Mouse (Mus musculus): Measurements from ENCODE around the gene Ier5.

Ier5 gene

DNA sequence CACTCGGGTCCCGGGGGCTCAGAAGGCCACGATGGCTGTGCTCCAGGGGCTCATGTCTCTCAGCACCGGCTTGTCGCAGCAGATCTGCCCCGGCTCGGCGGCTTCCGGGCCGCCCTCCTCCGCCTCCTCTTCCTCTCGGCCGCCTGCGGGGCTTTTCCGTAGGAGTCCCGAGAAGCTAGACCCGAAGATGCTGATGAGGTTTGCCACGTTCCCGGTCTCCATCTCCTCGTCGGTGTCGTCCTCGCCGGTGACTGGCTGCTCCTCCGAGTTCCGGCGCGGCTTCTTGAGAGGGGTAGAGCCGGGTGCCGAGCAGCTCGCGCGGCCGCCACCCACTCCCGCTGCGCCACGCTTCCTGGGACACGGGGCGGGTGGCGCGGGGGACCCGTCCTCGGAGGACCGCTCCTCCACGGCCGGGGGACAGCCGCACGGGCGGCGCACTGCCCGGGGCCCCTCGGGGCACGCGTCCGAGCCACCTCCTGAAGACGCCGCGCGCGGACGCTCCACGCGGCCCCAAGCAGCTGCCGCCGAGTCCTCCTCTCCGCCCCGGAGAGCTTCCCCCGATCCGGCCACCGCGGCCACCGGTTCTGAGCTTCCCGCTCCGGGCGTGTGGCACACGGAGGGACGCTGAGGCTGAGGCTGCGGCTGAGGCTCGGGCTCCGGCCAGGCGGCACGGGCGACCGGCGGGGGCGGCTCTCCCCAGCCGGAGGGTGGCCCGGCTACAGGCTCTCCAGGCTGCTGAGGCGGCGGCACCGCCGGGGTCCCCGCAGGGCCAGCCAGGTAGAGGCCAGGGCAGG, 753 bp downstream of the Ier5 start:
- peak; percentile 47 for DNase-seq

DNA sequence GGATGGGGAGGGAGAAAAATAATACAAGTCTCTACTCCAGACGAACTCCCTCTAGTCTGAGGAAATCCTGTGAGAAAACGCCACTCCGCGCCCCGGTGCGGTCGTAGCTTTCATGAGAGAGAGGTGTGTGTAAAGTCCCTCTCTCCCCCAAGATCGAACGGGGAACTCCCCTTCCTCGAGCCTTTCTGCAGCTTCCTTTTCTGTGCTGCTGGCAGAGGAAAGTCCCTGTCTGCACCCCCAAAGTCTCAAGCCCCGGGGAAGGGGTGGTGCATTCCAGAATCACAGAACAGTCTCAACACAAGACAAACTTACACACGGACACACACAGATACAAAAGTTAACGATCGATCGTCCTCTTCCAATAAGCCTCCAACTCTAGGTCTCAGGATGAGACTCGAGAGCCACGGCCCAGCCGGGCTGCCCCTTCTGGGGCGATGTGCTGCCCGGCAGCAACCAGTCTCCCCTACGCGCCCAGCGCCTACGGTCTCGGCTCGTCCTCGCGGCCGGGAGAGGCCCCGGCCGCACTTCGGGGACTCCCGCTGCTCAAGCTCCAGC, 1.4 kb downstream of the Ier5 start:
- DNase-seq = no peak

DNA sequence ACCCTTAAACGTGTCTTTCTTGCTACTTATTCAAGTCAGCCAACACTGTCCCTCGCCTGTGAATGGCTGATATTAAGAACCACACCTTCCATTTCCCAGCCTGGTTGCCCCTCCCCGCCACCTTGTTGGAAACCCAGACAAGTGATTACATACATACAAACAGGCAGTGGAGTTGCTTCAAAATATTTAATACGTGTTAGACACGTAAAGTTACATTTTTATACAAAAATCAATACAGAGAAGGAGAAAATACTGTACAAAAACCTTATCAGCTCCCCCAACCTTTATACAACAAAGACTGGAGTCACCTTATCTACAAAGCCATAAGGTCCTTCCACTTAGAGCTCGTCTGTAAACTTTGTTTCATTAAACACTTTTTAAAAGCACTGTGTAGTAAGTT, 2.1 kb downstream of the Ier5 start:
- no peak for DNase-seq

DNA sequence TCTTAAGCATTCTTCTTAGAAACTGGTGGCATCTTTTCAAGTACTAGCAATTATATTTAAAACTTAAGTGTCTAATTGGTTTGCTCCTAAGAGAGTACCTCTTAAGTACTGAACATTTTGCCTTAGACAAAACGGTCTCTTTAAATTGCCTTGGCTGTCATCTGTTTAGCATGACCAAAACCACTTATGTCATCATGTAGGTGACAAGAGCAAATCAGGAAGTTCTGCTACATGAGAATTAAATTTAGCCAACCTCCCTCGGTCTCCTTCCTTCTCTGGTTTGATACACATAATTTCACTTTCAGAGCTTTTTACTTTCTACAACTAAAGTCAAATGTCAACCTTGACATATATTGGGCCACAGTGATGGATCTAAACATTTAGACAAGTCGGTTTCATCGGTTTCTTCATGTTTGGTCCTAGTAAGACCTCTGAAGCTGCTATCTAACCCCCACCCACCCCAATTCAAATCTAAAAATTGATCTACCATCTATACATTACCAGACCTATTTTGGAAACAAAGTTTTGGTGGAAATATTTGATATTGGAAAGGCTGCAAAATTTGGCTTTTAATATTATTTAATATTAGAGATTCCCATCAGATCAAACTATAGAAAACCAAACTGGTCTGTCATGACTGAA, 2.7 kb downstream of the Ier5 start:
- DNase-seq = no peak

DNA sequence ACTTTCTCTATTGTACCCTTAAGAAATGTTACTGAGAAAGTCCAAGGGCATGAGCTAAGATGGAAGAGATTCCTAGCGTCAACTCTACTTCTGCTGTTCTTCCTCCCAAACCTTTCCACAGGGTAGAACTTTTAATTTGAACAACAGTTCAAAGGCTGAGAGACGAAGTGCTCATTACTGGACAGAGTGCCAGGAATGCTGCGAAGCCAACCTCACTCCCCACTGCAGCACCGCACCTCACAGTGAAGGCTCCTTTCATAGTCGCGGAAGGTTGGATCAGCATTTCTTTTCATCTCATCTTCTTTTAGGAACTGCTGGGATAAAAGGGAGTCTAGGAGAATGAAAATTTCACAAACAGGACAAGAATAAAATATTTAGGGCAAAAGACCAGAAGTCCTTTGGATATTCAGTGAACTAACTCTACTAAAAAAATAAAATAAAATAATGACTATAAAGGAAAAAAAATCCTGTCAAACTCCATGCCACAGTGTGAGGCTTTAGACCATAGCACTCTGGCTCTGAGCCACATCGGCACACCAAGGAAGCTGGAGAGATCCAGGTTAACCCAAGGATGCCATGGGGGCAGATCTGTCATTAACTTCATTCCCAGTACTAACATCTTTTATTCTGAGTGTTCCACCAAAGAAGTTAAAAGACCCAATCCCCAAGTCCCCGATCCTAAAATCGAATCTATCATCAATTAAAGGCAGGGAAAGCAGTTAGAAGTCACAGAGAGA, 5.3 kb downstream of the Ier5 start:
- no peak for DNase-seq

DNA sequence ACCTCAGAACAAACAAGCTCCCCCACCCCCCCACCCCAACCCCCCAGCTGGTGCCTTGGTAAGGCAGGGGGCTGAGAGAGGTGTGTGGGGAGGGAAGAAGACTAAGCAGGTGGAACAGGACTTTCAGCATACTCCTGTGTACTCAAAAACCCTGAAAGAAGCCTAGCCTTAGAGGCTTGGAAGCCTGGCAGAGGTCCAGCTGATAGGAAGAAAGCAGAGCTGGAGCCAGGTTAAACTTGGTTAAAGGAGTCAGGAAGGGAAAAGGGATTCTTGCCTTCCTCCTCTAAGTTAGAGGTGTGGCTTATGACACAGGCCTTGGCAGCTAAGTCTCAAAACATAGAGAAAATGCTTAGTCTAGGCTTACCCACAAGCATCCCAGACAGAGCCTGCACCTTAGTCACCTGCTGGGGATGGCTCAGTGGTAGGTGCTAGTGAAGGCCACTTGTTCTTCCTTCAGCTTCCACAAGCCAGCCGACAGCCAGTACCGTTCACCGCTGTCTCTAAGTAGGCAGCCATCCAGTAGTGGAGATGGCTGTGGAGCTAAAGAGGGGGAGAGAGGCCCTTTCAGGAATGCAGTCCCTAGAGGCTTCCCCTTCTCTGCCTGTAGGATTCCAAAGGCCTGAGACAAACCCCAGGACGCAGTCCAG, 6.2 kb downstream of the Ier5 start:
- DNase-seq = peak; percentile 58

DNA sequence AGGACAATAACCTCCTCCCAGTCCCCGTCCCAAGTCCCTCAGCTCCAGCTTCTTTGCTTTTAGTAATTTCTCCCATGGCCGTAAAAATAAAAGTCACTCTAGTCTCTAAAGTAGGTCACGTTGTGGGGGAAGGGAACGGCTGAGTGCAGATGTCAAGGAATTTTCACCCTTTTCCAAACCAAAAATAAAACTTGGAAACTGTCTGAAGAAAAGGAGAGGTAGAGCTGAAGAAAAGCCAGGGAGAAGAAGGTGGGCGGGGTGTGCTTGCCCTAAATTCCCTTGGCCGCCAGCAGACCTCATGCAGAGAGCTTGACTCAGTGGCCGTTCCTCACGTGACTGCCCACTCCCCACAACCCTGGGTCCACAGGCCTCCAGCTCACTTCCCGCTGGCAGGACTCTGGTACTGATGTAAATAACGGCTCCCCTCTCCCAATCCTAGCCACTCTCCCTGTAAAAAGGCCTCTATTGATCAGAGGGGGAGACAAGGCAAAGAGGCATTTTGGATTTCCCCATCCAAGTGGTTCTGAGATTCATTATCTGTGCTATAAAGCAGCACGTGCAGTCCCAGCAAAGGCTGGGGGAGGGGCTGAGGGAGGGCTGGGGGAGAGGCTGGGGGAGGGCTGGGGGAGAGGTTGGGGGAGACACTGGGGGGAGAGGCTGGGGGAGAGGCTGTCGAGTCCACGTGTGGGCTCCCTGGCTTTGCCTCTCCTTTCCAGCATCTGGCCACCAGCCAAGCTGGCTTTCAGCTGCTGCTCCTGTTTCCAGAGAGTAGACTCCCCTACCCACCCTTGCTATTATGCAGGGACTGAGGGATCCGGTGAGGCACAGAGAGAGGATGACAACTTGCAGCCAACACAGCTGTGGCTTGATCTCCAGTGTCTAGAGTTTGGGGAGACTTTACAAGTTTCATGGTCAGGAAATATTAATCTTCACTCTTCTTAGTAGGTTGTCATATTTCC, 7.3 kb downstream of the Ier5 start:
- DNase-seq = peak; percentile 46

DNA sequence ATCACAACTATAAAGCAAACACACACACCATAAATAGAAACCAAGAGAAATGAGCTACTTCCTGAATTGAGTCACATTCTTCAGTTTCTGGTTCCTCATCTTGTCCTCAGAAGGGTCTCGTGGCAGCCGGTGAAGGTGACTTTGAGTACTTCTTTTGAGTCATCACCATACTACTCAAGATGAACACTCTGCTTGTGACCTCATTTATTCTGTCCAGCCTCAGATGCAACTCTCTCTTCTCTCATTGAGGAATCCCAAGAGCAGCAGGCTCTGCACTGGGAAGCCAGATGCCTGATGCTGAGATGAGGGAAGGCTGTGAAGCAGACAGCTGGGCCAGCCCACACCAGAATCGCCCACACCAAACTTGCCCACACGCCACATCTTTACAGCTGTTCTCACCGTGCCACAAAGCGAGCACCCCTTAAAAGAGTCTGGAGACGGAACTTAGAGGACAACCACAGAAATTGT, 8.0 kb downstream of the Ier5 start:
- DNase-seq = no peak

DNA sequence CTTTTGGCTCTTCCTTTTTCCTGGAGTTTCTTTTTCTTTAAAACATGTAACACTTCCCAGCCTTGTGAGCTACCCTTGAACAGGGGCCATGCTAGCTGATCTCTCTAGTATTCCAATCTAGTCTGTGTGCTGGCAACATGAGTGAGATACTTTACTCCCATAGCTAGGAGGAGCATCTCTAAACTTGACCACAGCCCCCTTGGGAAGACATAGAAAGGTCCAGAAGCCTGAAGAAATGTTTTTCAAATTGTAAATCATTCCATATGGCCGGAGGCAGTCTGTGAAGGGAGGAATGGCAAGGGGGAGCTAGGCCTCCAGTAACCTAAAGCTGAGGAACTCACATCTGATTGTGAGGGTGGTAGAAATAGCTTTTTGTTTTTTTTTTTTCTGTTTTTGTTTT, 8.7 kb downstream of the Ier5 start:
- no peak for DNase-seq

DNA sequence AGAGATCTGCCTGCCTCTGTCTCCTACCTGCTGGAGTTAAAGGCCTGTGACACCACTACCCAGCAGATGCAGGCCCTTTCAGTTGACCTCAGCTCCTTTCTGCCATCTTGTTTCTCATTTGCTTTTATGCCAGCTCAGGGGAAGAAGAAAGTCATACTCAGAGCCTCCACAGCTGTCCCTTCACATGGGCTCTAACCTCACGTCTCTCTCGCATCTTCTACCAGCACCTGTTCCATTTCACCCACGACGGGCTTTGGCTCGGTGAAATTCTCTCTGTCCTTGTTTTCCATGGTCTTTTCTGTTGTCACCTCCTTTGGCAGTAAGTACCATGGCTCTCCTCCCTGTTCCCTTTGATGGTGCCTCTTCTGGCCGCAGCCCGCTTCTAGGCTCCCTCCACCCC, 9.1 kb downstream of the Ier5 start:
- DNase-seq = no peak

DNA sequence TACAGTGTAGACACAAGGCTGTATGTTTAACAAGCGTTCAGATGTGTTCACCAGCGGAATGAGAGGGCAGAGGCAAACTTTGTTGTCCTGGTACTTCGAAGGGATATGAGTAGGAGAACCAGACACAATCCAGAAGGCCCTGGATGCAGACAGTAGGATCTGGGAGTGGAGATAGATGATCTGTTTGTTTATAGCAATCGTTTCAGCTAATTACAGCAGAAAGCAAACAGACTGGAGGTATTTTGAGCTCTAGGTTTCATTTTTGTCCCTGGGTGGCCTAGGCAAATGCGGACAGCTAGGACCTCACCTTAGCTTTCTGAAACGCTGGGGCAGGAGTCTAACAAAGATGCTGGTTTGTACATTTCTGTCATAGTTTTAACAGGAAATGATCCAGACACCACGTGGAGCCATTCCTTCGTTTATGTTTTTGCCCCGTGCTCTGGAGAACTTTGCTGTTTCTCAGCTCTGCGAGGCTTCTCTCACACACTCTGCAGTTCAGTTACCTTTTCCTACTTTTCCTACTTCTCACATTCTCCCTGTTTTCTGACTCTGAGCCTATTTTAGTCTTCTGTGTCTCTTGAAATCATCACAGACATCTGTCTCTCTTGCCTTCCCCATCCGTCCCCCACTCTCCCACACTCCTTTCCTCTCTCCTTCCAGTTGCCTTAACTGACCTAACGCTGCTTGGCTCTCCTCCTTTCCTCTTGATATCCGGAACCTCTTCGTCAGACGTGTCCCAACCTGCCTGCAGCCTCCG, 10.4 kb downstream of the Ier5 start:
- DNase-seq = no peak

DNA sequence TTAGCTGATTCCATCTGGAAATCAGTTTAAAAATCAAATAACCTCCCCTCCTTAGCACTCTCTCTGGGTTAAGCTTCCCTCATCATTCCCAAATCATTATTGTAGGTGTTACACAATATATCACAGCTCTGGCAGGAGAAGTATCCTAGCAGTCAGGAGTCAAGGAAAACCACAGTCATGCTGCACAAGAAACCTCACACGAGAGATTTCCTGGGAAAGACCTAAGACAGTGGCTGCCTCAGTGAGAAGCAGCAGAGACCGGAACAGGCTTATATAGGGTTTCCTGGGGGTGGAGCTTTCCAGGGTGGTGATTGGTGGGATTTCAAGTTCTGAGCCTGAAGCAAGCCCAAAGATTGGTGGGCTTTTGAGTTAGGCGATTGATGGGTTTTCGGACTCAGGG, 11.4 kb downstream of the Ier5 start:
- DNase-seq = no peak

DNA sequence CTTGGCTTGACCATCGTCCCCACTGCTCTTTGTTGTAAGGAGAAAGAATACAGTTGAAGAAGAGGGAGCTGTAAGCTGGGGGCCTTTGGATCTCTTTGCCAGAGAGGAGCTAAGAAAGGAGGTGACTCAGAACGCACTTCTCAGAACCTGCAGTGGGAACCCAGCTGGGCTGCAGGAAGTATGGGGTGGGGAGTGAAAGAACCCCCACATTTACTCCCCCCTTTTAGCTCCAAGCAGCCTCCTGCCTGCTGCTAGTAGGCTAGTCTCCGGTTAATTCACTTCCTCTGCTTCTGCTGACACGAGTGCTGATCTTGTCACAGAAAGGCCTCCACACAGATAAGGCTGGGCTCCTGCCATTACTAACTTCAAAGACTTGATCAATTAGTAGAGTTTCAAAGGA, 12.5 kb downstream of the Ier5 start:
- DNase-seq = no peak

DNA sequence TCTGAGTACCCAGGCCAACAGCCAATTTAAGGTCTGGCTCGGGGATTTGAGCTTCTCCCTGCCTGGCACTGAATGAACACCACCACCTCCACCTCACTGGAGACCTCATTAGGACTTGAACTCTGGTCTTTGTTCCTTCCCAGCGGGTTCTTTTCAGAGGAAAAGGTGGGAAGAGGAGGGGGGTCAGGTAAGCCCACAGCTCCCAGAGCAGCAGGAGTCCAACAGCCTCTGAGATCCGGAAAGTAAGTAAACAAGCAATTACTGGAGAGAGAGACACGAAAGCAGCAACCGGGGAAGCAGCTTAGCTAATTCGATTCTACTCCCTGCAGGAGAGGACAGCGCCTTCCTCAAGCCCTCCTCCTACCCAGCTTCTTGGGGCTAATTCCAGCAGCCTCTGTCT, 13.0 kb downstream of the Ier5 start:
- peak; percentile 61 for DNase-seq

DNA sequence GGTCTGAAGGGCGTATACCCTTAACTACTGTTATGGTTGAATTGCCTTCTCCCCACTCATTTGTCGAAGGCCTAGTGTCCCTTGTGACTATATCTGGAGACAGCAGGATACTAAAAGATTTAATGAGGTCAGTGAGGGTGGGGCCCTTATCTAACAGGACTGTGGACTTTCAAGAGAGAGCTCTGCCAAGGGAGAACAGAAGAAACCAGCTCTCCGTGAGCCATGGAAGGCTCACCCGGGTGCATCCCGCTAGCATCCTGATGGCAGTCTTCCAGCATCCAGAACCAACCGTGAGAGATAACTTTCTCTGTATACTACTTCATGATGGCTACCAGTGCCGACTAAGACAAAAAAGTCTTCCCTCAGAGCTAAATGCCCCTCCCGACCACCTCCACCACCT, 14.6 kb downstream of the Ier5 start:
- peak; percentile 62 for DNase-seq

DNA sequence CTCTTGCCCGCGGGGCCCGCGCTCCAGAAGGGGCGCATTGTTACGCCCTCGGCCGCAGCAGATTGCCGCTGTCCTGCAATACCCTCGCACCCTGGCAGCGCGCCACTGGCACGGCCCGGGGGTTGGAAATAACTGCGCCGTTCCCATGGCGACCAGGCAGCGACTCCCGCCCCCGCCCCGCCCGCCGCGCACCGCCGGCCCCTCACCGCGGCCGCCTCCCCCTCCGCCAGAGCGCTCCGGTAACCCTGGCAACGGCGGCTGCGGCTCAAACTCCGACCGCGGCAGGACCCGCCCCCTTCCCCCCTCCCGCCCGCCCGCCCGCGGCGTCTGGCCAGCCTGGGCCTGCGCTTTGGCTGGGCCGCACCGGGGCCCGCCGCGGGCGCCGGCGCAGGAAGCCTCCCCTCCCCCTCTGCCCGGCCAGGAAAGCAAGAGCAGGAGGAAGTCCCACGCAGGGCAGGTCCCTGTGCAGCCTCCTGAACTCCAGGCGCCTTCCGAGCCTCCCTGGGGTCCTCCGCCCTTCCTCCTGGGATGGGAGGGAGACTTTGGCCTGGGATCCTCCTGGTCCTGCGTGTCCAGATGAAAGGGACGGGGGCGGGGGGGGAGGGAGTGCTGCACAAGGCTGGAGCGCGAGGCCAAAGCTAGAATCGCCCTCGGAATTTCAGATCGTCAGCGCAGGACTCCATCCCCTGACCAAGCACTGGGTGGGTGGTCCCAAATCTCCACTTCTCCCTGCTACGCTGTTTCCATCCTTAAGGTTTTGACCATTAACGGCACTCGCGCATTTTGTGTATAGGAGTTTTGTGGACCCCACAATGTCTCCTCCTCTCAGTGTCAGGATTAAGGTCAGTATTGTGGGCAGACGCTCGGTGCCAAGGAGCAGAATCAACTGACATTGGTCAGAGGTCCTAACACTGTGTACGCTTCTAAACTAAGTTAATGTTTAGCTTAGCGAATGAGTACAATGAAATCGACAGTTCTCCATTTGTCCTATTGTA, 15.9 kb downstream of the Ier5 start:
- peak; percentile 94 for DNase-seq

DNA sequence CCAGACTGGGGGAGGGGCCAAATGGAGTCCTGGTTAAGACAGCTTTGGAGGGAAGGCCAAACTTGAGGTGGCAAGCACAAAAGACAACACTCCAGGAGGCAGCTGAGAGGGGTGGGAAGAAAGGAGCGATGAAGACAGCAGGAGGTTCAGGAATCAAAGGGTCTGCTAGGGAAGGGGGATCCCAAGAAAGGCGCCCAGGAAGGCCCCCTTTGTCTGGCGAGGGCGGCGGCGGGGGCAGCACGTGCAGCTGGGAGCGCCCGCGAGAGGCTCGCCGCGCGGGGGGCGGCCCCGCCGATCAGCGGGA, 16.5 kb downstream of the Ier5 start:
- DNase-seq = no peak

DNA sequence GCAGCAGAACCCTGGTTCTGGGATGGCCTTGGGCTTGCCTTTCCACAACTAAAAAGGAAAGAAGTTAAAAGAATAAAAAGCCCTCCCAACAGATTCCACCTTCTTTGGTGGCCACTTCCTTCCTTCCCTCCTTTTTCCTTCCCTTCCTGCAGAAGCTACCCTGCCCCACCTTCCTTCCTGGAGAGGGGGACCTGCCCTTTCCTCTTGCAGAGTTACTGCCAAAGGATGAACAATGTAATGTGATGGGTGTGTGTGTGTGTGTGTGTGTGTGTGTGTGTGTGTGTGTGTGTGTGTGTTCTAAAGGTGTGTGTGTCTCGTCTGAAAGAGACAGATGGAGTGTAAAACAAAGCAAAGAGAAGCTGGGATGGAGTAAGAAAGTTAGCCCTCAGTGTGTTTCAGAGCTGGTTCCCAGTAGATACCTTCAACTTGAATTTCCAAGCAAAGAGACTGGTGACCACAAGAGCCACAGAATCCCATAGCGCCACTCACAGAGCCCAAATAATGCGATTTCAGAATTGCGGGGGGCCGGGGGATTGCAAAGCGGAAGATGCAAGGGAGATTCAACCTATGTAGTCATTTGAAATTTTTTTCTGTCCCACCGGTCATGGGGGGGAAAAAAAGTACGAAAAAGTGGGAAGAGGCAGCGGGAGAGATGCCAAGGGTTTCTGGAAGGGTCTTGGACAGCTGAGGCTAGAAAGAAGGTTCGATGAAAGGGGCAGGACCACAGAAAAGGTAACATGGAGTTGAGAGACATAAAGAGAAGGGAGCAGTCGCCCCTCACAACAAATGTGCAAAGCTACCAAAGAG, 17.1 kb downstream of the Ier5 start:
- no peak for DNase-seq

DNA sequence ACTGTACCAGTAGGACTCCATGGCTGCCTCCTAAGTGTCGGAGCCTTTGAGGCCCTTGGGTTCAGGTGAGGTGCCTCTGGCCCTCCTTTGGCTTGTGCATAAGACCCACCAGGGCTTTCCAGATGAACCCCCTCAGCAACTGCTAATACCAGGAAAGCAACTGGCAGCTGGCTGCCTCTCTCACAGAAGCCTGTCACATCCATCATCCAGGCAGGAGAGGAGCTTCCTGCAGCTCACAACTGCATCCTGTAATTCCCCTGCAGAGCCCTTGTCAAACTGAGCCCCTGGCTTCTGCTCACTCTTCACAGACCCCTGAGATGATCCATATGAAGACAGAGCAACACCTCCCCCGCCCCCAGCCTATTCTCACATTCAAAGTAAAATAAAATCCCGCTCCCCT, 21.8 kb downstream of the Ier5 start:
- no peak for DNase-seq
